Mouse (Mus musculus): ENCODE results near the gene Rilp. TPM values are rescaled to one million over a fixed set of nuclear protein-coding genes. Genes with fewer than 3 reads are reported as not detected.

Gene Rilp
- polyA plus RNA-seq, 1 experiment from 2014 or later = 0.15 TPM

DNA sequence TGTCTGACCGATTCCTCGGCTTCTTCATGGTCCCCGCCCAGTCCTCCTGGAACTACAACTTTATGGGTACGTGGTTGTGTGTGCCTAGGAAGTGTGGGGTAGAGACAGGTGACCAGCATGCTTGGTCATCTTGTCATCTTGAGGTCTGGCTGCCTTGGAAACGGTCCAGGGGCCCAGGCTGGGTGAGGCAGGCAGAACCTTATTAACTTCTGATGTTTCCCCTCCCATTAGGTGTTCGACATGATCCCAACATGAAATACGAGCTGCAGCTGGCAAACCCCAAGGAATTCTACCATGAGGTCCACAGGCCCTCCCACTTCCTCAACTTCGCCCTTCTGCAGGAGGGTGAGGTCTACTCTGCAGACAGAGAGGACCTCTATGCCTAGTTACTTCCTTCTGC lies 990 bp upstream of the Rilp start:
- peaks cover 29% of the 10 kb centered on the region for H3K4me1 ChIP-seq
- 80% methylated on average over 8 of the region's 8 CpGs for WGBS
- no peak overlapping the region for H3K27ac ChIP-seq
- no peak for DNase-seq (ENCODE audit: extremely low spot score, low spot score)
- no peaks in the 10 kb centered on the region for H3K9me3 ChIP-seq
- H3K4me3 ChIP-seq = no peak overlapping the region
- H3K27me3 ChIP-seq (ENCODE audit: poor library complexity, severe bottlenecking) = no peaks in the 10 kb centered on the region; the same call in 1 of the 2 replicates
- peaks cover 61% of the 10 kb centered on the region for H3K36me3 ChIP-seq (replicated peaks)

DNA sequence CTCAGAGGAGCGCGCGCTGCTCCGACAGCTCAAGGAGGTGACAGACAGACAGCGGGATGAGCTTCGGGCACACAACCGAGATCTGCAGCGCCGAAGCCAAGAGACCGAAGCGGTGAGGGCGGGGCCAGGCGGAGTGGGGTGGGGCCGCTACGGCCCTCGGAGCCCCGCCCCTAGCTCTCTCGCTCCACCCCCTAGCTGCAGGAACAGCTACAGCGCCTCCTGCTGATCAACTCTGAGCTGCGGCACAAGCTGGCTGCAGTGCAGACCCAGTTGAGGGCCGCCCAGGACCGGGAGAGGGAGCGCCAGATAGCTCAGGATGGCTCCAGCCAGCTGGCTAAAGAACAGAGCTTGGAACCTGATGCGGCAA lies 716 bp downstream of the Rilp start:
- peaks cover 48% of the 10 kb centered on the region for H3K36me3 ChIP-seq (replicated peaks)
- WGBS = 2% methylated on average over 24 of the region's 24 CpGs
- DNase-seq (ENCODE audit: extremely low spot score, low spot score) = peak; percentile 89

DNA sequence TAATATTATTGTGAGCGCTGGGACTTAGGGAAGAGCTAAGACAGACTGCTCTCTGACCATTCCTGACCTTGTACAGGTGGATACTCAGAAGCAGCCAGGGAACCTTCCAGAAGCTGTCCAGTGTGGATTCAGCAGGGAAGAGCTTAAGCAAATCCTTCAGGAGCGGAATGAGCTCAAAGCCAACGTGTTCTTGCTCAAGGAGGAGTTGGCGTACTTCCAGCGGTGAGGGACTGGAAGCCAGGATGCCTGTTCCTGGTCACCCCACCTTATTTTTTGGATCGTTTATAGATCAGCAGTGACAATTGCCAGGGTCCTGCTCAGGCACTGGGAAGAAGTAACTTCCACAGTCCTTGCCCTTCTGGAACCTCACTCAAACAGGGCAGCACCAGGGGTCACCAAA lies 1.3 kb downstream of the Rilp start:
- Histone ChIP-seq H3K4me3 (no peak overlapping the region), H3K27me3 (ENCODE audit: poor library complexity, severe bottlenecking) (no peaks in the 10 kb centered on the region; the same call in 1 of the 2 replicates), H3K9me3 (no peaks in the 10 kb centered on the region), H3K36me3 (replicated peaks) (peaks cover 42% of the 10 kb centered on the region), H3K4me1 (peaks cover 29% of the 10 kb centered on the region), H3K27ac (no peak overlapping the region)
- 92% methylated on average over 6 of the region's 6 CpGs for WGBS
- no peak for DNase-seq (ENCODE audit: extremely low spot score, low spot score)

More for the DNA sequence above, 716 bp downstream of the Rilp start:
- peak overlapping the region; percentile 78 for H3K27ac ChIP-seq
- no peaks in the 10 kb centered on the region; the same call in 1 of the 2 replicates for H3K27me3 ChIP-seq (ENCODE audit: poor library complexity, severe bottlenecking)
- H3K9me3 ChIP-seq = no peaks in the 10 kb centered on the region
- H3K4me1 ChIP-seq = peaks cover 29% of the 10 kb centered on the region
- peak overlapping the region; percentile 67 for H3K4me3 ChIP-seq

DNA sequence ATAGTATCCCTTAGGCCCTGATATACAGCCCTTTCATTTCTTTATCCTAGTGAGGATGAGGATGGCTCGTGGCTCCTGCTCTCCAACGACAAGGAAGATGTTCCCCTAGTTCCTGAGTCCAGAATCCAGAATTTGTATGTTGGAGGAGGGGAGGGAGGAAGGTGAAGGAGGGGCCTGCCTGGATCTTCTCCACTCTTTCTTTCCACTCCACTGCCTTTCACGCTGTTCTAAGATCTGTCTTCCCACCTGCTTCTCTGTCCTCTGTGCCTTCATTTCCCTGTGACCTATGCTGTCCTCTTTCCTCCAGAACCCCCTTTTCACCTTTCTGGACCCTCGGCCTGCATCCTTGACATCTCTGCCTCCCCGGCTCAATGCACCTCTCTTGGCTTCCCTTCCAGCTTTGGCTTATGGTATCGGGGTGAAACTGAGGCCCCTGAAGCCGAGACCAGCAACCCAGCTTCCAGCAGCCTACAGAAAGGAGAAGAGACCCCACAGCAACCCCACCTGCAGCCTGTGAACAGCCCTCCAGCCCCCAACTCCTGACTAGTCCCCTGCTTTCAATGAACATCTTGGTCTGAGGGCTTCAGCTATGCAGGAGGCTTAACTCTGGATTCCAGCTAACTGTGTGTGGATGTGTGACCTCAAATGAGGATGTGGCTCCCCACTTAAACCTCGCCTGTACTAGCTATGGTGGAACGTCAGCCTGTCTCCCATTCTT lies 2.6 kb downstream of the Rilp start:
- Histone ChIP-seq H3K36me3 (replicated peaks) (peaks cover 30% of the 10 kb centered on the region), H3K9me3 (no peaks in the 10 kb centered on the region), H3K27me3 (ENCODE audit: poor library complexity, severe bottlenecking) (no peaks in the 10 kb centered on the region; the same call in 1 of the 2 replicates), H3K4me3 (no peak overlapping the region), H3K27ac (no peak overlapping the region), H3K4me1 (peaks cover 29% of the 10 kb centered on the region)
- DNase-seq (ENCODE audit: extremely low spot score, low spot score) = no peak
- whole genome bisulfite sequencing = 78% methylated on average over 9 of the region's 9 CpGs

DNA sequence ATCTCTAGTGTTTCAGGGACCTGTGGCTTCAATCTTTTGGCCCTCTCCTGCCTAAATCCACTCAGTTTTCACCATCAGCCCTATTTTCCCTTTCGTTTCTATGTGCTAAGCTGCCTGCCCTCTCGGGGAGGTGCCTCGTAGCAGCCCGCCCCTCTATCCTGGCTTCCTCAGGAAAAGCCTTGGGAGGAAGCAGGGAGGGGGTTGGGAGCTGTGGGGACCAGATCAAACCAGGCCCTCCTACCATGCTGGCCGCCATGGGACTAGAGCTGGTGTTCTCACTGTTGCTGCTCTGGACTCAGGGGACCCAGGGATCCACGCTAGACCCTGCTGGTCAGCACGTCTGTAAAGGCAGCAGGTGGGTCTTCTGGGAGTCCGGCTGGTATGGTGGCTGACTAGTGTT lies 3.4 kb downstream of the Rilp start, which contains the start of gene Scarf1:
Scarf1 (plus strand) TSS at position 205 of the 400 bp plus-strand sequence.
- Histone ChIP-seq H3K4me1 (peaks cover 29% of the 10 kb centered on the region), H3K4me3 (peak within 1 kb of the TSS; percentile 23), H3K9me3 (no peaks in the 10 kb centered on the region), H3K36me3 (replicated peaks) (peaks cover 21% of the 10 kb centered on the region), H3K27ac (peak within 1 kb of the TSS; percentile 54), H3K27me3 (ENCODE audit: poor library complexity, severe bottlenecking) (no peaks in the 10 kb centered on the region; the same call in 1 of the 2 replicates)
- no peak for DNase-seq (ENCODE audit: extremely low spot score, low spot score)
- WGBS = 58% methylated on average over 8 of the region's 8 CpGs

DNA sequence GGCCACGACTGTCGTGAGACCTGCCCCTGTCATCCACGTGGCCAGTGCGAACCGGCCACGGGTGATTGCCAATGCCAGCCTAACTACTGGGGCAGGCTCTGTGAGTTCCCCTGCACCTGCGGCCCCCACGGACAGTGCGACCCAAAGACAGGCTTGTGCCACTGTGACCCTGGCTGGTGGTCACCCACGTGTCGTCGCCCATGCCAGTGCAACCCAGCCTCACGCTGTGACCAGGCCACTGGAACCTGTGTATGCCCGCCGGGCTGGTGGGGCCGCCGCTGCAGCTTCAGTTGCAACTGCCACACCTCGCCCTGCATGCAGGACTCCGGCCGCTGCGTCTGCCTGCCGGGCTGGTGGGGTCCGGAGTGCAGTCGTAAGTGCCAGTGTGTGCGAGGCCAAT lies 5.3 kb downstream of the Rilp start:
- 95% methylated on average over 25 of the region's 25 CpGs for WGBS
- Histone ChIP-seq H3K9me3 (no peaks in the 10 kb centered on the region), H3K4me3 (no peak overlapping the region), H3K4me1 (peaks cover 12% of the 10 kb centered on the region), H3K27me3 (ENCODE audit: poor library complexity, severe bottlenecking) (no peaks in the 10 kb centered on the region), H3K27ac (no peak overlapping the region), H3K36me3 (replicated peaks) (peaks cover 4% of the 10 kb centered on the region)
- no peak for DNase-seq (ENCODE audit: extremely low spot score, low spot score)

DNA sequence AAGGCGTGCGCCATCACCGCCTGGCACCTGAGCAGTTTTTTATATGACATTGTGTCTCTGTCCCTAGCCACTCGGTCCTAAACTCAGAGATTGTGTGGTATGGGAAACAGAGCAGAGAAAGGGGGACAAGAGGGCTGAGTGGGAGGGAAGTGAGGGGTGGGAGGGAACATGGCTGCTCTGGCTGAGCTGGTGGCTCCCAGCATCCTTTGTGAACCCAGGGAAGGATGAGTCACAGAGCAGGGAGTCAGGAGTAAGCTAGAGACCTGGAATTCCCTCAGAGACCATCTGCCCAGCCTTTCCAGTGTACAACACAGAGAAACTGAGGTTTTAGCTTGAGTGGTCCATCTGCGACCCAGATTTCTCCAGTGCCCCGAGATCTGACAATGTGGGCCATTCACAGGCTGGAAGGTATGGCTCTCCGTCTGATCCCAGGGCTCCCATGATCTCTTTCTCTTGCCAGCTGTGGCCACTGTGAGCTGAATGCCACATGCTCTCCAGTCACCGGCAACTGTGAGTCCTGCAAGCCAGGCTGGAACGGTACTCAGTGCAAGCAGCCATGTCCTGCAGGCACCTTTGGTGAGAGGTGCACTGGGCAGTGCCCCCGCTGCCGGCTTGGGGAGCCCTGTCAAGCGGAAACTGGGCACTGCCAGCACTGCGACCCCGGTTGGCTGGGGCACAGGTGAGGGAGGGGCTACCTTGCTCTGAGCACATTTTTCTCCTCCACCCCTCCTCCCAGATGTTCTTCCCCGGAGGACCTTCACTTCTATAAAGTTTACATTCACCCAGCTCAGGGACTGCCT lies 10.1 kb downstream of the Rilp start:
- Histone ChIP-seq H3K36me3 (replicated peaks) (peaks cover 4% of the 10 kb centered on the region; the same call in 1 of the 2 replicates), H3K4me3 (no peak overlapping the region), H3K9me3 (no peaks in the 10 kb centered on the region), H3K4me1 (no peaks in the 10 kb centered on the region), H3K27ac (no peak overlapping the region), H3K27me3 (ENCODE audit: poor library complexity, severe bottlenecking) (no peaks in the 10 kb centered on the region)
- DNase-seq (ENCODE audit: extremely low spot score, low spot score) = no peak
- WGBS = 81% methylated on average over 15 of the region's 15 CpGs

DNA sequence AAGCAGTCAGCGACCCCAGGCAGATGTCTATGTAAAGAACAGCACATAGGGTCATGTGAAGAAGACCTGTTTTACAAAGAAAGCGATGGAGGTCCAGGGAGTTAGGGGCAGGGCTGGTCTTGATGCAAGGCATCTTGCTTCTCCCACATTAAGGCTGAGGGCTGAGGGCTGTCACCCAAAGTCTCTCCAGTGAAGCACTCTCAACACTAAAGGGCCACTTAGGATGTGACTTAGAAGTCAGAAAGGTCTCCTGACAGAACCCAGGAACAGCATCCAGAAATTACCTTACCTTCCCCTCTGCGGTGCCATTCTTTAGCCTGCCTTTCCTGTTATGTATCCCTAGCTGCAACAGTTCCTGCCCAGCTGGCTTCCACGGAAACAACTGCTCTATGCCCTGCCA lies 11.7 kb downstream of the Rilp start:
- Histone ChIP-seq H3K9me3 (no peaks in the 10 kb centered on the region), H3K27me3 (ENCODE audit: poor library complexity, severe bottlenecking) (no peaks in the 10 kb centered on the region), H3K36me3 (replicated peaks) (no peaks in the 10 kb centered on the region), H3K27ac (no peak overlapping the region), H3K4me1 (no peaks in the 10 kb centered on the region), H3K4me3 (no peak overlapping the region)
- no peak for DNase-seq (ENCODE audit: extremely low spot score, low spot score)
- whole genome bisulfite sequencing = 94% methylated on average over 4 of the region's 4 CpGs

DNA sequence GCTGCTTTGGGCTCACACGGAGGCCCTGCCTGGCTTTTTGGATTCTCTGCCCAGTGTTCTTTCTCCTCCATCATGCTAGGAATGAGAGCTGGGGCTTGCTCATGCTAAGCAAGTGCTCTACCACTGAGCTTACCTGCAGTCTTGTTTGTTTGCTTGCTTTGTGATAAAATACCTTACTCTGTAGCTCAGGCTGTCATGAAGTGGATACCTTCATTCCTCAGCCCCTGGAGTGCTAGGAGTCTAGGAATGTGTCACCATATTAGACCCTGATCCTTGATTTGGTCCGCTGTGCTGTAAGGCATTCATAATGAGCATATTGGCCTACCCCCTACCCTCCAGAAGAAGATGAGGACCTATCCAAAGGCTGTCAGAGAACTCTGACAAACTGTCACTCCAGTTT lies 12.9 kb downstream of the Rilp start:
- Histone ChIP-seq H3K36me3 (replicated peaks) (no peaks in the 10 kb centered on the region), H3K27ac (no peak overlapping the region), H3K27me3 (ENCODE audit: poor library complexity, severe bottlenecking) (no peaks in the 10 kb centered on the region), H3K9me3 (no peaks in the 10 kb centered on the region), H3K4me1 (no peaks in the 10 kb centered on the region), H3K4me3 (no peak overlapping the region)
- no peak for DNase-seq (ENCODE audit: extremely low spot score, low spot score)
- WGBS = 88% methylated on average over 2 of the region's 2 CpGs

DNA sequence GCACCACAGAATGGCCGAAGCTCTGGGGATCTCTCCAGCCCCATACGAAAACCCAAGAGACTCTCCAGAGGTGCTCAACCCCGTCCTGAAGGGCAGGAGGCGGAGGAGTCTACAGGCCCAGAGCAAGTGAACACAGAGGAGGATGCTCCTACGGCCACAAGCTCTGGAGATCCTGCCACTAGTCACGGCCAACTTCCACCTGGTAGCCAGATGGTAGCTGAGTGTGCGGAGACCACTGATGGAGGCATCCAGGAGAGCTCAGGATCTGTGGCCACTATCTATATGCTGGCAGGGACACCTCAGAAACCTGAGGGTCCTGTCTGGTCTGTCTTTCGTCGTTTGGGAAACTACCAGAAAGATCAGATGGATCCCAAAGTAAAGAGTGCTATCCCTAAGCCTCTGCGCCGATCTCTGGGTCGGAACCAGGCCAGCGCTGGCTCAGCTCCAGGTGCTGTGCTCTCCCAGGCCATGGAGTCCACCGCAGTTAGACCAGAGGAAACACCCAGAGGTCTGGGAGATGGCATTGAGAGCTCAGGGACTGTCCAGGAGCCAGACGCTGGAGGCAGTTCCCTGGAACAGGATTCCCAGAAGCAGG lies 15.7 kb downstream of the Rilp start:
- no peak for DNase-seq (ENCODE audit: extremely low spot score, low spot score)
- Histone ChIP-seq H3K27me3 (ENCODE audit: poor library complexity, severe bottlenecking) (no peaks in the 10 kb centered on the region), H3K9me3 (no peaks in the 10 kb centered on the region), H3K4me1 (peaks cover 3% of the 10 kb centered on the region; the same call in 1 of the 2 replicates), H3K4me3 (no peak overlapping the region), H3K36me3 (replicated peaks) (no peaks in the 10 kb centered on the region), H3K27ac (no peak overlapping the region)
- 87% methylated on average over 15 of the region's 15 CpGs for WGBS

DNA sequence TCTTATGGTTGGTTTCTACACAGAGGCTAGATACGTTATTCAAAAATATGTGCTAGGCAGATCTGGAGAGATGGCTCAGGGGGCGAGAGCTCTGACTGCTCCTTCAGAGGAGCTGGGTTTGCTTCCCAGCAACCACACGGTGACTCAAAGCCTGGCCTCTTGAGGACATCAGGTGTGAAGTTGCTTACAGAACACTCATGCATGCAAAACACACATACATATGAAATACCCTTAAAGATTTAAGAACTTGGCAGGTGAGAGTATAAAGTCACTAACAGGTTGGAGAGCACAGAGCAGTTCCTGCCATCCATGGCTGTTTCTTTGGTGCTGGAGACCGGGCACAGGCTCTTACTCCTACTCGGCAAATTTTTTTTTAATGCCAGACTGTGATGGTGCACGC lies 17.0 kb downstream of the Rilp start:
- no peaks in the 10 kb centered on the region for H3K27me3 ChIP-seq (ENCODE audit: poor library complexity, severe bottlenecking)
- H3K4me3 ChIP-seq = no peak overlapping the region
- peaks cover 8% of the 10 kb centered on the region for H3K4me1 ChIP-seq
- no peaks in the 10 kb centered on the region for H3K9me3 ChIP-seq
- 90% methylated on average over 6 of the region's 6 CpGs for WGBS
- H3K27ac ChIP-seq = no peak overlapping the region
- DNase-seq (ENCODE audit: extremely low spot score, low spot score) = no peak
- no peaks in the 10 kb centered on the region for H3K36me3 ChIP-seq (replicated peaks)

DNA sequence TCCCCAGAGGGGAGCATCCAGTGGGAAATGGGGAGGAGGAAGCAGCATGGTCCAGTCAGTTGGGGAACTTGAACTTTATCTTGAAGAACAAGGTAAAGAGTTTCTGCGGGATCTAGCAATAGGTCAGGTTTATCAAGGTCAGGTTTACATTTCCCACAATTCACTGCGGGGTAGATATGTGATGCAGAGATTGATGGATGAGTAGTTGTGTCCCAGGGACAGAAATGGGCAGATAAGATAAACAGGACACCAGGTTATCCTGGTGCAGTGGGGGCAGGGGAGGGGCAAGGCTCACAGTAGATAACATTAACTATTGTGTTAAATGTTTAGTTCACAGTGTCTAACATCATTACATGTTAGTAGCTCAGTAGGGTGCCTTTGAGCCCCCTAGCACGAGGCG lies 19.9 kb downstream of the Rilp start:
- no peaks in the 10 kb centered on the region for H3K9me3 ChIP-seq
- no peak overlapping the region; the same call in 1 of the 2 replicates for H3K4me3 ChIP-seq
- 57% methylated on average over 4 of the region's 4 CpGs for WGBS
- H3K27ac ChIP-seq = no peak overlapping the region
- H3K27me3 ChIP-seq (ENCODE audit: poor library complexity, severe bottlenecking) = peaks cover 14% of the 10 kb centered on the region
- DNase-seq (ENCODE audit: extremely low spot score, low spot score) = no peak
- H3K36me3 ChIP-seq (replicated peaks) = no peaks in the 10 kb centered on the region
- H3K4me1 ChIP-seq = peaks cover 28% of the 10 kb centered on the region

DNA sequence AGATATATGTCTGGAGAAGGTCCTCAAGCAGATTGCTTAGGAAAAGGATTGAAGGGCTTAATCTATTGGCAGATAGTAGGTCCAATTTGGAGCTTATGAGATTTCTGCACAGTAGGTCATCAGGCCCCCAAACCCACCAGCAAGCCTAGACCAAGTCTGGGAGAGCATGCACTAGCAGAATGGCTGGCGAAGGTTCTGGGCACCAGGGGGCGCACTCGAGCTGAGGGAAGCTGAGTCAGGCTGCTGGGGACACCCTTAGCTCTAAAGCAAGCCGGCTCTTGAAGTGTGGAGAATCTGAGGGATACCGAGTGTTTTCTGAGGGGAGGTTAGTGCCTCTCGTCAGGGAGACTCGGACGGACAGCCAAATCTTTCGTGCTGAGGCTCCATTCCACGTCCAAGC lies 20.4 kb downstream of the Rilp start:
- H3K27ac ChIP-seq = peak overlapping the region; percentile 95
- peak; percentile 97 for DNase-seq (ENCODE audit: extremely low spot score, low spot score)
- 0% methylated on average over 10 of the region's 10 CpGs for WGBS
- peaks cover 14% of the 10 kb centered on the region for H3K27me3 ChIP-seq (ENCODE audit: poor library complexity, severe bottlenecking)
- peak overlapping the region; percentile 81 for H3K4me3 ChIP-seq
- no peaks in the 10 kb centered on the region for H3K9me3 ChIP-seq
- H3K4me1 ChIP-seq = peaks cover 33% of the 10 kb centered on the region
- no peaks in the 10 kb centered on the region for H3K36me3 ChIP-seq (replicated peaks)

All from forebrain, embryonic 10.5 days (tissue).